Mouse (Mus musculus): ENCODE results near the gene Jtb. TPM values are rescaled to one million over a fixed set of nuclear protein-coding genes. Genes with fewer than 3 reads are reported as not detected.
A peak's percentile ranks its signal among the peaks of the same experiment; 100 is the strongest.
"Not testable (repeated sequence)": the region's sequence is repeated elsewhere in the genome, so short reads cannot be mapped to it uniquely, and the experiment has no call there.

Gene Jtb
- polyA plus RNA-seq, 1 experiment from 2014 or later, result 96.8 TPM

DNA sequence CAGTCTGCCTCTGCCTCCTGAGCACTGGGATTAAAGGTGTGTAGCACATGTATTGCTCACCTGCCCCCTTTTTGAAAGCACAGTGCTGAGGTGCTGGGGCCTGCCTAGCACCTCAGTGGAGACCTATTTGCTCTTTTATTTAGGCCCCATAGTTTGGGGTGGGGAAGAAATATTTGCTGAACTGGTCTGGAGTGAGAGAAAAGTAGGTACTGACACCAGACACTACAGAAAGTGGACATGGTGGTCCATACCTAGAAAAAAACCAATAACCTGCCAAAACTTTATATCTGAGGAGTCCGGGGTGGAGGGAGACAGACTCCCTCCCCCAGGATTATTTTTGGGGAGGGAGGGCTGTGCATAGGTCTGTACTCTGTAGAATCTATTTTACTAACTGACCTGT, 21.8 kb downstream of the Jtb start:
- not testable (repeated sequence) for H3K4me3 ChIP-seq; H3K9ac ChIP-seq; ATAC-seq (ENCODE audit: low FRiP score, low read depth); H3K27ac ChIP-seq; H3K9me3 ChIP-seq; H3K27me3 ChIP-seq
- peaks cover 28% of the 10 kb centered on the region for H3K4me1 ChIP-seq
- H3K4me2 ChIP-seq (replicated peaks), result peak overlapping the region; percentile 78; the same call in 1 of the 2 replicates
- H3K36me3 ChIP-seq, result peaks cover 34% of the 10 kb centered on the region
- WGBS, result 77% methylated on average over 1 of the region's 1 CpGs

DNA sequence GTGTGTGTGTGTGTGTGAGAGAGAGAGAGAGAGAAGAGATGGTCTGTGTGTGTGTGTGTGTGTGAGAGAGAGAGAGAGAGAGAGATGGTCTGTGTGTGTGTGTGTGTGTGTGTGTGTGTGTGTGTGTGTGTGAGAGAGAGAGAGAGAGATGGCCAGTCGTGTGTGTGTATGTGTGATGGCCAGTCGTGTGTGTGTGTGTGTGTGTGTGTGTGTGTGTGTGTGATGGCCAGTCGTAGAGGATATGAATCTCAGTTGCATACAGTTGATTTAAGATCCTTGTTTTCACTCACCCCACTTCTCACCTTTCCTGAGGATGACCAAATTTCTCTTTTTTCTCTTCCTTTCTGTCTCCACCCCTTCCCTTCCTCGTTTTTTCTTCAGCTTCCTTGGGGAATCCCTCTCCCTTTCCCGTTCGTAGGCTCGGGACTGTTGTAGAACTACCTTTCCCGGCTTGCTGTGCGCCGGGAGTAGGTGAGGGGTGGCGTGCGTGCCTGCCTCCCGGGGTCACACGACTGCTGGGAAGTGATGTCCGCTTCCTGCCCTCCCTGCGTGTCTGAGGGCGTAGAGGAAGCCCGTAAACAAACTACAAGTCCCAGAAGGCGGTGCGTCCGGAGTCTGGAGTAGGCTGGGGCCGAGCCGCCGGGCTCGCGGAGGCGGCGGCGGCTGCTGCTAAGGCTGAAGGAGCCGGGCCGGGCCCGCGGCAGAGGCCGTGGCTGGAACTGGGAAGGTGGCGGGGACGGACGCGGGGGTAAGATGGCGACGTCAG, 22.4 kb downstream of the Jtb start, which contains the start of gene Crtc2:
Crtc2 (plus strand) TSS at position 511 of the 766 bp plus-strand sequence.
- Histone ChIP-seq H3K9ac (peak within 1 kb of the TSS; percentile 95), H3K27ac (peak within 1 kb of the TSS; percentile 87), H3K4me2 (replicated peaks) (peak within 1 kb of the TSS; percentile 78), H3K4me3 (peak within 1 kb of the TSS; percentile 91), H3K36me3 (peaks cover 41% of the 10 kb centered on the region), H3K27me3 (no peaks in the 10 kb centered on the region), H3K9me3 (no peaks in the 10 kb centered on the region), H3K4me1 (peaks cover 24% of the 10 kb centered on the region)
- ATAC-seq (ENCODE audit: low FRiP score, low read depth), result peak; percentile 97
- 1% methylated on average over 38 of the region's 40 CpGs for WGBS

GRCm38 (mm10) chr3:90254419-90255193, 23.2 kb downstream of the Jtb start:
- H3K27me3 ChIP-seq, result no peaks in the 10 kb centered on the region

GRCm38 (mm10) chr3:90255194-90255565, 23.8 kb downstream of the Jtb start:
- H3K27me3 ChIP-seq, result no peaks in the 10 kb centered on the region
- peak overlapping the region; percentile 95 for H3K9ac ChIP-seq
- H3K36me3 ChIP-seq, result peaks cover 49% of the 10 kb centered on the region
- 23% methylated on average over 2 of the region's 2 CpGs for WGBS
- H3K9me3 ChIP-seq, result no peaks in the 10 kb centered on the region
- H3K4me3 ChIP-seq, result peak overlapping the region; percentile 91
- 0 out of 2 replicates have a peak overlapping the region, but pooled peaks have one; percentile 87 for H3K27ac ChIP-seq
- H3K4me1 ChIP-seq, result peaks cover 16% of the 10 kb centered on the region
- H3K4me2 ChIP-seq (replicated peaks), result peak overlapping the region; percentile 78
- ATAC-seq (ENCODE audit: low FRiP score, low read depth), result no peak

More at GRCm38 (mm10) chr3:90254419-90255193, 23.2 kb downstream of the Jtb start:
- ATAC-seq (ENCODE audit: low FRiP score, low read depth), result peak; percentile 55
- Histone ChIP-seq H3K27ac (peak overlapping the region; percentile 87), H3K36me3 (peaks cover 45% of the 10 kb centered on the region), H3K9ac (peak overlapping the region; percentile 95), H3K4me2 (replicated peaks) (peak overlapping the region; percentile 78), H3K4me1 (peaks cover 17% of the 10 kb centered on the region), H3K4me3 (peak overlapping the region; percentile 91), H3K9me3 (no peaks in the 10 kb centered on the region)
- under 1% methylated on average over 41 of the region's 41 CpGs for WGBS

GRCm38 (mm10) chr3:90255784-90256353, 24.5 kb downstream of the Jtb start:
- Histone ChIP-seq H3K4me3 (peak overlapping the region; percentile 91), H3K4me1 (peaks cover 16% of the 10 kb centered on the region), H3K36me3 (peaks cover 49% of the 10 kb centered on the region), H3K4me2 (replicated peaks) (peak overlapping the region; percentile 78), H3K9ac (peak overlapping the region; percentile 95), H3K9me3 (no peaks in the 10 kb centered on the region), H3K27me3 (no peaks in the 10 kb centered on the region), H3K27ac (no peak overlapping the region)
- WGBS, result 91% methylated on average over 14 of the region's 14 CpGs
- ATAC-seq (ENCODE audit: low FRiP score, low read depth), result no peak

DNA sequence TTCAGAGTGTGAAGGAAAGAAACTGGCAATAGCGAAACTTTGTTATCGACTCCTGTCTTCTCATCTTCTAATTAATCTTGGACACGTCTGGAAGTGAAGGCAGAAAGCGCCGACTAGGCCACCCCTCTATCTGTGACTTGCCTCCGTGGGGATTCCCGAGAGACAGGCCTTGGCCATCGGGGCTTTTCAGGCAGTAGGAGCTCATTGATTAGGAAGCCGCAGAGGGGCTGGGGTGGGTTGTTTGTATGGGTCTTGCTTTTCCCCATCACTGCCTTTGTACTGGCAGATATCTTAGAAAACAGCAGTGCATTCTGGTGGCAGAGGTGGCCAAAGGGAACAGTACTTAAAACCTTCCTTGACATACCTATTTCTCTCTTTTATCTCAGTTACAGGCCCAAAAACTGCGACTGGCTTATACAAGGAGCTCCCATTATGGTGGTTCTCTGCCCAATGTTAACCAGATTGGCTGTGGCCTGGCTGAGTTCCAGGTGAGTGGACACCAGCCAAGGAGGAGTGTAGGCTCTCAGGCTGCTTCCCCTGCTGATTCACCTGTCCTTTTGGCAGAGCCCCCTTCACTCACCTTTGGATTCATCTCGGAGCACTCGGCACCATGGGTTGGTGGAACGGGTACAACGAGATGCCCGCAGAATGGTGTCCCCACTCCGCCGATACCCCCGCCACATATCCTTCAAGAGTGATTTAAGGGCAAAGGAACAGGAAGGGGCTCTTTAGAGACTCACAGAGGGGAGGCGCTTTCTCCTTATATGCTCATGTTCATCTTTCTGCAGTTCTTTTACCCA, 25.5 kb downstream of the Jtb start:
- ATAC-seq (ENCODE audit: low FRiP score, low read depth), result no peak
- Histone ChIP-seq H3K27ac (no peak overlapping the region), H3K4me3 (no peak overlapping the region), H3K4me1 (peaks cover 16% of the 10 kb centered on the region), H3K9me3 (no peaks in the 10 kb centered on the region), H3K36me3 (peaks cover 50% of the 10 kb centered on the region), H3K27me3 (no peaks in the 10 kb centered on the region), H3K4me2 (replicated peaks) (no peak overlapping the region), H3K9ac (no peak overlapping the region)
- WGBS, result 91% methylated on average over 19 of the region's 19 CpGs

GRCm38 (mm10) chr3:90258521-90258920, 27.1 kb downstream of the Jtb start:
- no peak overlapping the region for H3K4me3 ChIP-seq
- no peaks in the 10 kb centered on the region for H3K9me3 ChIP-seq
- no peak overlapping the region for H3K9ac ChIP-seq
- no peaks in the 10 kb centered on the region for H3K27me3 ChIP-seq
- H3K4me2 ChIP-seq (replicated peaks), result no peak overlapping the region
- ATAC-seq (ENCODE audit: low FRiP score, low read depth), result no peak
- no peak overlapping the region for H3K27ac ChIP-seq
- H3K4me1 ChIP-seq, result peaks cover 16% of the 10 kb centered on the region
- H3K36me3 ChIP-seq, result peaks cover 66% of the 10 kb centered on the region
- WGBS, result 92% methylated on average over 4 of the region's 4 CpGs

DNA sequence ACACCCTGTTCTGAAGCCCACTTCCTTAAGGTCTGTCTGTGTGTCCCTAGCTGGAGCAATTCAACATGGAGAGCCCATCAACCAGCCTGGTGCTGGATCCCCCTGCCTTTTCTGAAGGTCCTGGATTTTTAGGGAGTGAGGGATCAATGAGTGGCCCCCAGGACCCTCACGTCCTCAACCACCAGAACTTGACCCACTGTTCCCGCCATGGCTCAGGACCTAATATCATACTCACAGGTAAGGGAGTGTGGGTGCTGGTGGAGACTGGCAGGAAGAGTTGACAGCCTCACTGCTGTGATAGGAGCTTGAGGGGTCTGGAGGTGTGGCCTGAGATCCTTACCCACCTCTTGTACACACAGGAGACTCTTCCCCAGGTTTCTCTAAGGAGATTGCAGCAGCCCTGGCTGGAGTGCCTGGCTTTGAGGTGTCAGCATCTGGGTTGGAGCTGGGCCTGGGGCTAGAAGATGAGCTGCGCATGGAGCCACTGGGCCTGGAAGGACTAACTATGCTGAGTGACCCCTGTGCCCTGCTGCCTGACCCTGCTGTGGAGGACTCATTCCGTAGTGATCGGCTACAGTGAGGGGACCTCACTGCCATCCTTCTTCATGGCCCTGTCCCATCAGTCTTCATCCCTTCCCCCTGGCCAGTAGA, 31.8 kb downstream of the Jtb start:
- H3K4me3 ChIP-seq, result no peak overlapping the region
- ATAC-seq (ENCODE audit: low FRiP score, low read depth), result no peak
- H3K4me2 ChIP-seq (replicated peaks), result no peak overlapping the region
- H3K27me3 ChIP-seq, result no peaks in the 10 kb centered on the region
- H3K9ac ChIP-seq, result no peak overlapping the region
- no peak overlapping the region for H3K27ac ChIP-seq
- 95% methylated on average over 5 of the region's 5 CpGs for WGBS
- H3K9me3 ChIP-seq, result no peaks in the 10 kb centered on the region
- H3K36me3 ChIP-seq, result peaks cover 68% of the 10 kb centered on the region
- H3K4me1 ChIP-seq, result peaks cover 14% of the 10 kb centered on the region

DNA sequence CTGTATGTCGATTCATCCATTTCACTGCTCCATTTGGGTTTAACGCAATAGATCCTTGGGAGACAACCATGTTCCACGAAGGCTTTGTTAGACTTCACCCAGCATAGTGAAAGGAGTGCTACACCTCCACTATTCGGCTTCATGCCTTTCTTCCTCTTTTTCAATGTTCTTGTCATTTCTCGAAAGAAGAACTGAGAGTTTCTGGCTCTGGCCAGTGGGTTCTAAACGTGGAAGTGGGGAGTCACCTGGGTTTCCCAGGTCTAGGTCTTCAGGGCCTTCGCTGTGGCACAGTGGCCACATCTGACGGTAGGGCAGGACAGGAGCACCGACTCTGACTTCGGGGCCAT, 33.3 kb downstream of the Jtb start:
- Histone ChIP-seq H3K4me3 (peak overlapping the region; percentile 75), H3K27me3 (no peaks in the 10 kb centered on the region), H3K36me3 (peaks cover 66% of the 10 kb centered on the region), H3K9me3 (no peaks in the 10 kb centered on the region), H3K9ac (0 out of 2 replicates have a peak overlapping the region, but pooled peaks have one; percentile 87), H3K27ac (peak overlapping the region; percentile 97), H3K4me1 (peaks cover 14% of the 10 kb centered on the region), H3K4me2 (replicated peaks) (peak overlapping the region; percentile 88)
- ATAC-seq (ENCODE audit: low FRiP score, low read depth), result no peak
- WGBS, result 36% methylated on average over 10 of the region's 10 CpGs

- WGBS, result under 1% methylated on average over 85 of the region's 87 CpGs
- Histone ChIP-seq H3K9me3 (no peaks in the 10 kb centered on the region), H3K4me3 (peak within 1 kb of the TSS; percentile 75), H3K9ac (peak within 1 kb of the TSS; percentile 87), H3K27me3 (no peaks in the 10 kb centered on the region), H3K36me3 (peaks cover 63% of the 10 kb centered on the region), H3K4me1 (peaks cover 14% of the 10 kb centered on the region), H3K27ac (peak within 1 kb of the TSS; percentile 97), H3K4me2 (replicated peaks) (peak within 1 kb of the TSS; percentile 88)
- peak; percentile 89 for ATAC-seq (ENCODE audit: low FRiP score, low read depth)
Observed at GRCm38 (mm10) chr3:90265034-90265931, 33.9 kb downstream of the Jtb start, which contains the start of gene Dennd4b. Gene Dennd4b, plus strand, starts transcription at chr3:90265185.

Data from limb, embryonic 13.5 days (tissue).